Mouse (Mus musculus): ENCODE data around the gene Lca5l. TPM values are rescaled to one million over a fixed set of nuclear protein-coding genes. Genes with fewer than 3 reads are reported as not detected.
A peak's percentile ranks its signal among the peaks of the same experiment; 100 is the strongest.

The Lca5l gene
- total RNA-seq (2021): 1 to 10 TPM; 1.6 to 1.7 TPM

DNA sequence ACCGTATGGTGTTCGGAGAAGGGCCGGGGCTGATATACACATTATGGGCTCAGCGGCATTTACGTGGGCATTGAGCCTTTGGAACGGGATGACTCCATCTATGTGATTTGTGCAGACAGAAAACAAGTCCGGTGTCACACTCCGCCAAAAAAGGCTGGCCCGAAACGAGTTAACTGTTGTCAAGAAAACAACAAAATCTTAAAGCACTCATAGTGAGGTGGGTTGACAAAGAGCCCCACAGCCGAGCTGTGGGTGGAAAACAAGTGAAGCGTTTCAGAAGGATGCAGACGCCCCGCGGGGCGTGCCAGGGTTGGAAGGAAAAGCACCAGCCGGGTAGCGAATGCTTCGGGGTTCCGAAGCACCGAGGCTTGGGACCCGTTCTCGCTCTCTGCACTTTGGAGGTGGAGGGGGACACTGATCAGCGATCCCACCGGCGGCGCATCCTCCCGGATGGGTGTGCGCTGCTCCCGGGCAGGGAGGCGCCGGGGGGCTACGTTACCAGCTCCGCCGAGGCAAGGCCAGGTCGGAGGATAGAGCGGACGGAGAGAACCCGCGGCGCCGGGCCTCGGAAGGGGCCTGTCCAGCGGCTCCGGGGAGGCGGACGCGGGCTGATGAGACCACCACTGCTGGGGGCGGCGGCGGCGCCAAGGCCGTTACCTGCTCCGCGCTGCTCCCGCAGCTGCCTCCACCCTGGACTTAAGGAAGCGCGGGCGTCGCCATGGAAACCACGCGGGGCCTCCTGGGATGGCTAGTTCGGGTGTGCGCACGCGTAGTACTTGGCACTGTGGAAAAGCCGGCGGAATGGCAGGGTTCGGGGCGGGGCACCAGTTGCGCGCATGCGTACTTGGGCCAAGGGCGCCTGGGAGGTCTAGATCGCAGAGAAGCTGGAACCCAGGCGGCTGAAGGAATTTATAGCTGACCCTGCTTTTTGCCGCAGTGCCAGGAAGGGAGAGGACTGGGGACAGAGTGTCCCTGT is at the start of gene Lca5l:
Lca5l (minus strand) TSS at position 741 of the 976 bp plus-strand sequence.
- peak; percentile 99 for DNase-seq

DNA sequence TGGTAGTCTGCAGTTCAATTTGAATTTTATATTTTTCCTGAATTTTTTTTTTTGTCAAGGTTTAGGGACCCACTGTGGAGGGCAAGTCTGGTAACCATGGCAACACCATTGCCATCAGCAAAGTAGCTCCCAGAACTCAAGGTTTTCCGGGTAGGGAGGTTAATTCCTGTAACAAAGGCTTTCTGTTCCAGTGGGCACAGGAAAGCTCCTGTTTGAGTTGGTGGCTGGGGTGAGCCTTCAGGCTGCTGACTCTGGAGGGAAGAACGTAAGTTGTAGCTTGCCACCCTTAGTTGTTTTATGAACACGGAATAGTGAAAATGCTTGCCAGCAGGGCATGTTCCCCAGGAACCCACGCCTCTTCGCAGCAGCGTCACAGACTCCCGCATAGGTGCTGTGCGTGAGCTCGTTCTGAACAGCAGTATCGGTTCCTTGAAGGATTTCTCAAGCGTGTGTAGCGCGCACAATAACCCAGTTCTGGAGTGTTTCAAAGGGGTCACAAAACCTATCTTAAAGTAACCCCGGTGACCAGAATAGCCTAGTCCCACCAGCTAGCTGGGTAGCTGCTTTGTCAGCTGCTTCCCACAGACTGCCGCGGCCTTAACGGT is 43.4 kb upstream of the Lca5l start, which contains the start of gene B3galt5:
B3galt5 (plus strand) TSS at position 436 of the 605 bp plus-strand sequence.
- peak in 1 of 2 experiments; percentile 25 for DNase-seq

DNA sequence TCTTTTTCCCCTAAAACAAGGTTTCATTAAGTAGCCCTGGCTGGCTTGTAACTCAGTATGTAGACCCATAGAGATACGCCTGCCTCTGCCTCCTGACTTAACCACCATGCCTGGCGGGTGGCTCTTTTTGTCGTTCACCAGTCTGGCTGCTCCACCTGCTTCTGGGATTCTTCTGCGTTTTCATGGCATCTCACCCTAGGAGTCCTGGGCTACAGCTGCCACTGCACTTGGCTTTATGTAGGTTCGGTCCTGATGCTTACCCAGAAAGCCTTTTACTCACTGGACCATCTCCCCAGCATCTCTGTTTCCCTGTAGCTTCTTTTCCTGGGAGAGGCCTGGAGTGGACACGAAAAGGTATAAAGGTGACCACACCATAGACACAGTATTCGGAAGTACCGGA is 41.9 kb upstream of the Lca5l start:
- no peak for DNase-seq

DNA sequence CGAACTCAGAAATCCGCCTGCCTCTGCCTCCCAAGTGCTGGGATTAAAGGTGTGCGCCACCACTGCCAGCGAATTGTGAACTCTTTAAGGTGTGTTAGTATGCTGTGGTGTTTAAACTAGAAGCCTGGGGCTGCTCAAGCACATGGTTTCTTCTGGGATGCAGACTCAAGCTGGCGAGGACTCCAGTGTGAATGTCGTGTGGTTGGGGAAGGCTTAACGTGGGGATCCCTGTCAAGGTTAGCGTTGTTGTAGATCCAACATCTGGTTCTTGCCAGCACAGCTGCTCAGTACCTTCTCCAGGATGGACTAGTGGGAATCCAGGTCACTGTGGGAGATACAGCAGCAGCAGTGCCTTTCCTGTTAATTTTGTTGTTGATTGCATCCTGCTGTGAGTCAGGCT is 39.9 kb upstream of the Lca5l start:
- DNase-seq: no peak

DNA sequence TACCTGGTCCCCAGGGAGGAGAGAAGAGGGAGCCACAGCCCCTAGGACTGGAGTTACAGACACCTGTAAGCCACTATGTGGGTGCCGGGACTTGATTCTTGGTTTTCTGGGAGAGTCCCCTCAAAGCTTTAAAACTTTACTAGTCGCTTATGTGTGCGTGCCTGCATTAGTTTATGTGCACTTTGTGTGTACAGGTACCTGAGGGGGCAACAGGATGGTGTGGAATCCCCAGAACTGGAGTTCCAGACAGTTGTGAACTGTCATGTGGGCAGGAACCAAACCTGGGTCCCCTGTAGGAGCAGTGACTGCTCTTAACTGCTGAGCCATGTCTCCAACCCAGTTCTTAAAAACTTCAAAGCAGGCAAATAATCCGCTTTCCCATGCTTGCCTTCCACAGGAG is 39.2 kb upstream of the Lca5l start:
- DNase-seq: no peak

DNA sequence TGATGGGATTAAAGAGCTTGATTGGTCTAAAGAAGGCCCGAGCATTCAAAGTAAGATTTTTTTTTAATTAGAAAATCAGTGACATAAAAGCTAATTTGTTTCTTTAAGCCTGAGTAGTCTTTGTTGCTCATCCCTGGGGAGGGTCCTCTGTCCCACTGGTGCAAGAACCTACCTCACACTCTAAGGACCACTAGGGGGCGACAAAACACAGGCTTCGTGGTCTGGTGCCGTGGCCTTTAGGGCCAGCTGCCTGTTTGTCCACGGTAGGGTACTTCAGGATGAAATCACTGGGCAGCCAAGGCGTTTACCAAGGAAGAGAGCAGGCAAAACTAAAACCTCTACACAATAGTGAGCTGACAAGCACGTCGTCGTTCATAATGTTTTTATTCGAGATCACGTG is 38.3 kb upstream of the Lca5l start:
- peak; percentile 62 to 71 for DNase-seq

DNA sequence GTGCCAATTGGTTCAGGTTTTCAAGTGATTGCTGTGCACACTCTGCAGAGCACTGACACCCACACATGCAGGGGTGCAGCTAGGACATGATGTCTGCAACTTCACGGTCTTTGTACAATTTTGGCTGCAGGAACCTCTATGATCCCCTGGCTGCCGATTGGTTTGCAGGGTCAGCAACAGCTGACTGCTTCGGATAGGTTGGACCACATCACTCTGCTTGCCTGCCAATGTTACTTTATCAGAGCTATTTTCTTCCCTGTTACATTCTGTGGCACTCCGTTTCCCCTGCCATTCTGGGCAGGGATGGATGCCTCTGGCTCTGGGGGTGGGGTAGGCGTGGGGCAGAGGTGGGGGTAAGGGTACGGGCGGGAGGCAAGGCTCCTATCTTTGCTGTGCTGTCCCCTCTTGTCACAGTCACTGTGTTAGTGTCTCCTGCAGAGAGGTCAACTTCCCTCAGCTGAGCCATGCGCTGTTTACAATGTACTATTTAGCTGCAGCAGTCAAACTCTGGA is 37.0 kb upstream of the Lca5l start:
- peak in 1 of 2 experiments; percentile 13 for DNase-seq

DNA sequence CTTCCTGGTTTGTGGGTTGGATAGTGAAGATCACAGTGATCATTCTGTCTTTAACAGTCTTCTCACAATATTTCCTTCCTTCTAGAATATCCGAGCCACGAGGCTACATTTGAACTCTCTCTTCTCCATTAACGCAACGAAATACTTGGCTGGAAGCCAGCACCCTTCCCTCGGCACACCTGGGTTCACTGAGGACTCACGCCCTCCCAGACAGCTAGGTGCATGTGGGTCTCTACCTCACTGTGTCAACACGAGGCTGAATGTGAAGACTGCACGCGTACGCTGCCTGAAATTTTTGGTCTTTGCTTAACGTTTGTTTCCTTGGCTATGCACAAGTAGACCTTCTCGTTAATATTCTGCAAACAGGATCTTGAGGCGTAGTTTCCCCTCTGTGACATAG is 36.4 kb upstream of the Lca5l start:
- DNase-seq: no peak

DNA sequence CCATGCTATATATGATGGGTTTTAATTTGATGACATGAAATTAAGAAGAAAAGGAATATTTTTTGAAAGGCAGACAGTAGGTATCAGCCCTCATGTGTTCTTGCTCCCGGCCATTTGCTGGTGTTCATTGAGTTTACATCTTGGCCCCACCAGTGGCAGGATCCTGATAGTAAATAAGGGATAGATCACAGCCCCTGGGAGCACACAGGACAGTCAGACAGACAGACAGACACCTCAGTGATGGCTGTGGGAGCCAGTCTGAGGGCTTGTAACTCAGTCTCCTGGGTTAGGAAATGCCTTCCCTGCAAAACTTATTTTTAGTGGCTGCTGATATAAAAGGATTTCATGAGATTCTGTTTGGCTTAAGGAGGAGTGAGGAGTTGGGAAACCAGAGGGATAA is 30.4 kb upstream of the Lca5l start:
- DNase-seq: no peak

DNA sequence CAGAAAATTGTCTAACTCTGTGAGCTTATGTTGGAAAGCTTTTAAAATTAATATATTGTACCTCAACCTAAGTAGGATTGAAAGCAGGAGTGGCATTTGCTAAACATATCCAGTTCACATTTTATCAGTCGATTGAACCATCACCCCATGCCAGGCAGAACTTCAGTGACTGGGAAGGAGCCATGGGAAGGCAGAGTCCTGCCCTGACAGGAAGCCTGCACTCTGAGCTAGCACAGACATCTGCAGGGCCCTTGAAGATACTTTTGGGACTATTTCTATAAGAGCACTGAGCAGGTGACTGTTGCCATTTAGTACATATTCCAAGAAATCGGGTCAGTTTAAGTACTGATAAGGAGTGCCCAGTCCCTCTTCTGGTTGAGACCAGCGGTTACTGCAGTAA is 29.9 kb upstream of the Lca5l start:
- no peak for DNase-seq

DNA sequence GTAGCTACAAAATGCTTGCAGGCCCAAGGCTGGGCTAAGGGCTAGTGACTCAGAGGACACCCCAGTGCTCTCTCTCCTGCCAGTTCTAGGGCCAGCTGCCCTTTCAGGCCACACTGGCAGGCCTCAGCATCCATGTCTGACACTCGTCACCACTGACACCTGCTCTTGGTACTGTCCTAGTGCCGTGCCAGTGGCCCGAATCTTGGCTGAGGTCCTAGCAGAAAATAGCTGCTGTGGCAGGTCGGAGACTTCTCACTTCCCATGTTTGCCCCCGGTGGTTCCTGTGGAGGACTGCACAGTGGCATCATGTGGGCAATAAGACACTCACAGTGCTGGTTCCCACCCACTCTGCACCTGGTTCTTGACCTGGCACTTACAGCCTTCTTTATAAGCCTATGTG is 29.4 kb upstream of the Lca5l start:
- DNase-seq: no peak

DNA sequence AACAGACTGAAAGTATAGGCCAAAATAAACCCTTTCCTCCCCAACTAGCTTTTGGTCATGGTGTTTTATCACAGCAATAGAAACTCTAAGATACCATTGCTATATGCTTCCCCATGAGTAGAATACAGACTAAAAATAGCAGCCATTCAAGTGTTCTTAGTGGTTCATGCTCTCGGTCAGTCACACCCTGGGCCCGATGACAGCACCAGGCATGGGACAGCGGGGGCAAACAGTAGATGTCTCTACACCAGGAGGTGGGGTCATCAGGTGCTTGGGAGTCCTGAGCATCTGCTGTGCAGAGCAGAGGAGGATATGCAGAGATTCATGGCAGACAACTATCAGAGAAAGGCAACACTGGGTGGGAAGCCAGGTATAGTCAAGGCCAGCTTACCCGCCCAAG is 21.0 kb upstream of the Lca5l start:
- no peak for DNase-seq

DNA sequence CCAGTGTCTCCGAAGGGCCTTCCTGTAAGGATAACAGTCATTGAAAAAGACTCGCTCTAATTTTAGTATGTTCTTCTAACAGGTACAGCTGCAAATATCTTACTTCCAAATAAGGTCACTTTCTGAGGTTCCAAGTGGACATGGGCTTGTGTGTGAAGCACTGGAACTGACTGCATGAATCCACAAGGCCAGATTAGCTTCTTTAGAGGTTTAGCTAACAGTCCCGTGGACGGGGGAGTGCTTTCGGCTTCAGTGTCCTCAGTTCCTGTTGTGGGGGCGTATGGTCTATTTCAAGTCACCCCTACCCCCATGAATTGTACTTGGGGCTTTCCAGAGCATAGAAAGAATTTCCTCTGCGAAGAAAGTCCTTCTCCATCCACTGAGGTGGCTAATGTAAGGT is 18.8 kb upstream of the Lca5l start:
- no peak for DNase-seq

DNA sequence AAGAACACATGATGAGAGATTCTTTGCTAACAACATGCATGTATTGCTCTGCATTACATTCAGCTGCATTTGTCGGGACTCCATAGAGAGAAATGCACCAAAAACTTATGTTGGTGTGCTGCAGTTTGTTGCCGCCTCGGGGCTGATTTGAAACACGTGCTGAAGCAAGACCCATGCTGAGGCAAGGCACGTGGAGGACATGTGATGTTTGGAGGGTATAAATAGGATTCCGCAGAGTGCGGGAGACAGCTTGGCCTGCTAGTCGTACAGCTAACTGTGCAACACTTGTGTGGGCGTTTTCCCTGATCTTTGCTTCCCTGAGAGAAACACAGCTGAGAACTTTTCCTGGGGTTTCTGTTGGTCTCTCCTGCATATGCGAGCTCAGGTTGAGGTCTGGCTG is 17.7 kb upstream of the Lca5l start:
- DNase-seq: no peak

DNA sequence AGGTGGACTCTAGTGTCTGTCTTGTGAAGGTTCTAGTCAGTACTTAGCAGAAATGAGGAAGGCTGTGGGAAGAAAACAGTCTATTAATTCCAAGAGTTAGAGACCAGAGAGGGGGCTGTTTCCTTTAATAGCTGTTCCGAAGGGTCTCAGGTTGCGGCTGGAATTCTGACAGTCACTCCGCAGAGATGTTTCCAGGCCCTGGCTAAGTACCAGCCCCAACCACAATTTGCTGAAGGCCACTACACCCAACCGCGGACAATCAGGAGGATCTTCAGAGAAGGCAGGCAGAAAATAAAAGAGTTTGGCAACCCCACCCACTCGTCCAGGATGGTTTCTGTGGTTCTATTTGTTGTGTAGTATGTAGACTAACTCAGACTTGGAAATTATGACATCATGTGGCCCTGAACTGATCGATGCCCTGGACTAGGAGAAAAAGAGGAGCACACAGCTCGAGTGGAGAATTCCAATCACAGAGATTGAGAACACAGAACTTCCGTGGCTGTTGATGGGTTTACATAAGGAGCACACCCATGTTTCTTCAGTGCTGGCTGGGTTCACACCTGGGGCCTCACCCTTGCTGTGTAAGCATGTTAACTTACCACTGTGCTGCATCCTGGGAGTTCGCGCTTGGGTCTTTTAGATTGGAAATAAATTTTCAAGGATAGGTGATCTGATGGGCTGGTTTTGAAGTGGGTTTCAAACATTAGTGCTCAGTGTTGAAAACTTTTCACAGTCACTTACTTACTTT is 9.6 kb upstream of the Lca5l start:
- no peak for DNase-seq

DNA sequence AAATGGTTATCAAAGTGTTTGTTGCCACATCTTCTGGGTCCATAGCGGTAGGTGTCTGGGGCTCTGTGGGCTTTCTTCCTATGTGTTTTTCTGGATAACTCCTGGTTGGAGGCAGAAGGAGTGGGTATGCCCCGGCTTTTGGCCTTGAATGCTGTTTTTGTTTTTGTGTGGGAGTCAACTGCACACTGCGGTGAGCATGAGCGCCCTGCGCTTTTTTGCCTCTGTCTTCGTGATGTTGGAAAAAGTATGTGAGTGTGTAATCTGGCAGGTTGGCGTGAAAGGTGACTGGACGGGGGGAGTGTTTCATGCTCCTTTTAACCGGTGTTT is 8.6 kb upstream of the Lca5l start:
- no peak for DNase-seq

DNA sequence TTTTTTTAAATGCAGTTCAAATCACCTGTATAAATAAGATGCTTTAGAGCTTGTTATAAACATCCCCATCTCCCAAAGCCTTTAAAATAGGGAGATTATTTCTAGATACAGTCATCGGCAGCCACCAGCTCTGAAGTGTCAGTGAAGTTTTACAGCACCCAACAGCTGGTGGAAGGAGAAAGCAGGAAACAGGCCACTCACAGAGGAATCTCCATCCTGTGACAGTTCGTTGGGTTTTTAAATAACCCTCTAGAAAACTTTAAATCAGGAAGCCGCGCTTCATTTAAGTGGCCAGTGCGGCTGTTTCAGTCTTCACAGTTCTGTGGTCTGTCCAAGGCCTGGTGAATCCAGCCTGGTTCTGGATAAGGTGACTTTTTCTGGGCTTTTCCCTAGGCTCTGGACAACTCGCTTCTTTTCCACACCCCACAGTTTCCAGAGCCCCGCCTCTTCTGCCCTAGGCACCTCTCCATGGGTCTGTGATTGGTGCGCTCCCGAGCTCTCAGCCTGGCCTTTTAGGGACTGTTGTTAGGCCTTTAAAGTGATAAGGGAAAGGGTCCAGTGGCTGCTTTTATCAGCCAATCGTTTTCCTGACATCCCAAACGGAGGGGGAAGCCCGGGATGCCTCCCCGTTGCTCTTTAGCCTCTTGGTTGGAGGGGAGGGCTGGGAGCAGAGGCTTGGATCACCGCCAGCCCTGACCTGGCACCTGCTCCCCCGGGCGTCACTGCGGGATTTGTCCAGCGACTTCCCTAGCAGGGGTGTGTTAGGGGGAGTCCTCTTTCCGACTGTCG is 8.0 kb upstream of the Lca5l start, which contains the start of gene Sh3bgr:
Sh3bgr (plus strand) TSS at position 538 of the 789 bp plus-strand sequence.
- peak in 1 of 2 experiments; percentile 20 for DNase-seq

DNA sequence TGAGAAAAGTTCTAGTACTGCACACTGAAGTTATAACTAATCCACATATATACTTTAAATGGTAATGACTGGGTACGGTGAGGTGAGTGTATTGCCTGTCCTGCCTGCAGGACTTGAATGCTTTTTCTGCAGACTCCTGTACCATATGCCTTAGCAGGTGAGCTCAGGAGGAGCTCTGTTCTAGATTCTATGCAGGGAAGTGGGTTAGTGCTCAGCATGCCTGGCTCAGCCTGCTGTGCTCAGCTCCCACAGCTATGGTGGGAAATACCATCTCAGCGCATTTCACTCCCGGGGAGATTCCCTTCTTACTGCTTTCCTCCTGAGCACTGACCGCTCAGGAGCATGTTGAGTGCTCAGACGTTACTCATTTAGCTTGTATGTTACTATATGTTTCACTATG is 4.5 kb downstream of the Lca5l start:
- no peak for DNase-seq

DNA sequence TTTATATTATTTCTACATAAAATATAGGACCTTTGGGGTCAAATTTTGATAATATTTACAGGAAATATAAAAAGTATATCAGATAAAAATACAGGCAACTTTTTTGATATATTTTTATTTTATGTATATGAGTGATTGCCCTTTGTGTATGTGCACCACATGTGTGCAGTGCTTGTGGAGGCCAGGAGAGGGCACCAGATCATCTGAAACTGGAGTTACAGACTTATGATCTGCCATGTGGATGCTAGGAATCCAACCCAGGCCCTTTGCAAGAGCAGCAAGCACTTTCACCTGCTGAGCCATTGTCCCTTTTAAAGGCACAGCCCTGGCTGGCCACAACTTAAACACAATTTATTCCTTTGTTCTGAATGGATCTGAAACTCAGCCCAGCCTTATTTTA is 12.9 kb downstream of the Lca5l start:
- DNase-seq: no peak

DNA sequence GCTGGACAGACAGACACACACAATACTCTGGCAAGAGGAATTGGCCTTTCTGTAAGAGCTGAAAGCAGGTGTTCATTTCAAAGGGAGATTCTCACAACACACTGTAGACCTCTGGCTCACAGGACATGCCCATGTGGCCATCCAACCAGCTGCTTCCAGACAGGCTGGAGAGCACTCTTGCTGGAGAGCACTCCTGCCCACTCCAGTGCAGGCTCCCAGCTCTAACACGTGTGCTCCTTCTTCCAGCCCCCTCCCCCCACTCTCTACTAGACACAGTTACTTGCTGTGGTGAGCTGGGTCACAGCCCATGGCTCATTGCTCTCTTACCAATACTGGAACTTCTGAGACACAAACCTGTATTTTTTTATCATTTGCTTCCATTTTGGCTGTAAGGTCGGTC is 16.7 kb downstream of the Lca5l start:
- no peak for DNase-seq

DNA sequence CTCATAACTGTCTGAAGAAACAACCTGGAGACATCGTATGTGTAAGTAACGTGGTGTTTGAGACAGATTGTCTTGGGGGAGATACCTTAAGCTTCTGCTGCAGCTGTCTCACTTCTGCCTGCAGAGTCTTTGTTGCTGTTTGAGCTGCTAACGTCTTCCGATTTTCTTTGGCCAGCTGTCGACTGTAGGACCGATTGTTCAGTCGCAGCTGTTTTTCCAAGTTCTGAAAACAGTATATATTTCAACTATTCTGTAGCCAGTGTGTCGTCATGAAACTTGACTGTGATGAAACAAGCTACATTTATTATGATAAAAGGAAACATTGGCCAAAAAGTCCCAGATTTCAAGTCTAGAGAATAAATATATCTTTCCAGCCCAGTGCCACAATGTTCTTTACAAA is 18.4 kb downstream of the Lca5l start:
- no peak for DNase-seq

DNA sequence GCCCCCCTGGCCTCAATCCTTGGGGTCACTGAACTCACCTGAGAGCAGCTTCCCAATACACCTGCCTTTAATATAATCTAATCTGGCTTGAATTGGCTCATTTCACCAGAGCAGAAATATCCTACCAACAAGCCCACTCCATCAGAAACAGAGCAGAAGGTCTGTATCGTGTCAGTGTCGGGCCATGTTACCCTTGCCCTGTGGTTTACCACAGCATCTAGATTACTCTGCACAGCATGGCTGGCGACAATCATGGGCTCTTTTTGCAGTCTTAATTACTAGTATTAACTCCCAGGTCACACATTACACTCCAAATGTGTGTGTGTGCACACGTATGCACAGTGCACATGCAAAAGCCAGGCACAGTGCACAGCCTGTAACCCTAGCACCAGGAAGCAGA is 23.2 kb downstream of the Lca5l start:
- DNase-seq: no peak
